Mouse (Mus musculus): ENCODE data around the gene Rpl10a.
A peak's percentile ranks its signal among the peaks of the same experiment; 100 is the strongest.
"Not testable (repeated sequence)": the region's sequence is repeated elsewhere in the genome, so short reads cannot be mapped to it uniquely, and the experiment has no call there.

Gene Rpl10a

GRCm38 (mm10) chr17:28331241-28332112 lies 3.2 kb downstream of the Rpl10a start:
- DNase-seq, result no peak

DNA sequence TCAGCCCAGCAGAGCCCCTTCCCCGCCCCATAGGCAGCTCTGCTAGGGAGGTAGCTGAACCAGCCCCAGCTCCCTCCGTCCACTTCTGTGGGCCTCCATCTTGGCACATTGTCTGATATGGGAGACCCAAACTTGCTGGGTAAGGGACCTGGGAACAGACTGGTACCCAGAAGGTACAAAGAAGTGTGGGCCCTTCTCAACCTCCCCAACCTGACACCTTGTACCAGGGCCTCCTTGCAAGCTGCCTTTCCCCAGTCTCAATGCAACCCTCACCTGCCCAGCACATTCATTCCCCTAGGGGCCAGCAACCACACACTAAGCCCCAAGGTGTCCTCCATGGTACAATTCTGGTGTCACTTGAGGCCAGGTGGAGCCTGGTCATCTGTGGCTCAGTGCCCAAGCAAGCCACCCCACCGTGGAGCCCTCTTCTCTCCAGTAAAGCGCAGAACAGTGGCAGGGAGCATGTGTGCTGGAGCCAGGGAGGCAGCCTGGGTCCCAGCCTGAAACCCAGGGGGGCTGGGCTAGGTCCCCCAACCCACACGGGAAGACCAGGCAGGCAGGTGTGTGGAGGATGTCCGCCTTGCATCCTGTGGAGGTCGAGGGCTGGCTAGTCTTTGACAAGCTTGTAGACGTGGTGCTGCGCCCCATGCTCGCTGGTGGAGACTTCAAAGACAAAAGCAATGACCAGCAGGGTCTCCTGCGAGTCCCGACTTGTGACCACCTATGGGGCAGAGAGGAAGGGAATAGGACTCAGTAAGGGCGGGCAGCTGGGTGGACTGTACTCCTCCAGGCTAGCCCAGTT lies 4.0 kb downstream of the Rpl10a start:
- DNase-seq, result no peak

GRCm38 (mm10) chr17:28332915-28333546 lies 4.8 kb downstream of the Rpl10a start:
- no peak for DNase-seq

- DNase-seq, result no peak
Observed at GRCm38 (mm10) chr17:28335267-28335666, 7.0 kb downstream of the Rpl10a start.

DNA sequence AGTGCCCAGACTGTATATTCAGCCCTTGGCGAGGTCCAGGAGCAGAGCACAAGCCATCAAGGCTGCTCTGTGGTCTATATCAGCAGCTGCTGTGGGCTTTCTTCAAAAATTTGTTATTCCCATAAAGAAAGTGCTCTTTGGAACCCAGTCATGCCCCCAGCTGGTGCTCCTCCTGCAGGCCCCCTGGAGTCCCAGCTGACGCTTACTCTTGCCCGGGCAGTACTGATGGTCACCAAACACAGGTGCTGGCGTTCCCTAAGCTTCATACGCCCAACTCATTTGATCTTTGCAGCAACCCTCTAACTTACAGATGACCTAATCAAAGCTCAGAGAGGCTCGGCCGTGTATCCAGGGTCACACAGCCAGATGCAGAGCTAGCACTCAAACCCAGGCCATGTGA lies 9.3 kb downstream of the Rpl10a start:
- no peak for DNase-seq

DNA sequence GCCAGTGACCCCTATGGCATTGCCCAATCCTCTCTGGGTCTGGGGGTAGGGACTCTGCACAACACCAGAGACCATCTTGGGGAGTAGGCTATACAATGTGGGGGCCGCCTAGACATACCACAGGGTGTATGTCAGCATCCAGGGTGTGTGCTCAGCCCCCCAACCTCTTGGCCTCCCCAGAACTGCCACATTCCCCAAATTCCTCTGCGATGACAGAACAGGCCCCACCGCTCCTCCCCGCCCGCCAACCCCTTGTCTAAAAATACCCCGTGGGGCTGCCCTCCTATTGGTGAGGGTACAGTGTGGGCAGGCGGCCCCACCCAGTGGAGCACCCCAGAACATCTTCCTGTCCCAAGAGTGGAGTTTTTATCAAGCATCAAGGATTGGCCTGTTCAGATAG lies 12.3 kb downstream of the Rpl10a start:
- DNase-seq, result no peak

DNA sequence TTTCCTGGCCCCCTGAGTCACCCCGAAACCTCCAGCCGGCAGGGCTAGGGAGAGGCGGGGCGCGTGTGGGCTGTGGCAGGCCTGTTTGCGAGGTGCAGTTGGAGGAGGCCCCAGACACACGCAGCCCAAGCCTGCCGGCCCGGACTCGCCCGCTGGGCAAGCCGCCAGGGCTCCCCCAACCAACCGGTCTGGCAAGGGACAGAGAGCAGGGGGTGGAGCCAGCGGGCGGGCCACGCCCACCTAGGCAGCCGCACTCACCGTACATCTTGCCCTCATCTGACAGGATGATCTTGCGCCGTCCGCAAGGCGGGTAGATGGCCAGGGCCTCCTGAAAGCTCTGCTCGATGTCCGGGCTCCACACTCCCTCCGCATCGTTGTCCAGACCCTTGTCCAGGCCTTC lies 12.8 kb downstream of the Rpl10a start:
- DNase-seq, result peak; percentile 32

- DNase-seq, result no peak
Observed at GRCm38 (mm10) chr17:28344050-28344607, 15.9 kb downstream of the Rpl10a start.

GRCm38 (mm10) chr17:28344670-28345069 lies 16.4 kb downstream of the Rpl10a start:
- no peak for DNase-seq

- no peak for DNase-seq
Observed at GRCm38 (mm10) chr17:28345271-28345721, 17.0 kb downstream of the Rpl10a start.

GRCm38 (mm10) chr17:28345882-28346281 lies 17.6 kb downstream of the Rpl10a start:
- no peak for DNase-seq

- DNase-seq, result no peak
Observed at GRCm38 (mm10) chr17:28347327-28347726, 19.1 kb downstream of the Rpl10a start.

GRCm38 (mm10) chr17:28348211-28348610 lies 19.9 kb downstream of the Rpl10a start:
- DNase-seq, result no peak

DNA sequence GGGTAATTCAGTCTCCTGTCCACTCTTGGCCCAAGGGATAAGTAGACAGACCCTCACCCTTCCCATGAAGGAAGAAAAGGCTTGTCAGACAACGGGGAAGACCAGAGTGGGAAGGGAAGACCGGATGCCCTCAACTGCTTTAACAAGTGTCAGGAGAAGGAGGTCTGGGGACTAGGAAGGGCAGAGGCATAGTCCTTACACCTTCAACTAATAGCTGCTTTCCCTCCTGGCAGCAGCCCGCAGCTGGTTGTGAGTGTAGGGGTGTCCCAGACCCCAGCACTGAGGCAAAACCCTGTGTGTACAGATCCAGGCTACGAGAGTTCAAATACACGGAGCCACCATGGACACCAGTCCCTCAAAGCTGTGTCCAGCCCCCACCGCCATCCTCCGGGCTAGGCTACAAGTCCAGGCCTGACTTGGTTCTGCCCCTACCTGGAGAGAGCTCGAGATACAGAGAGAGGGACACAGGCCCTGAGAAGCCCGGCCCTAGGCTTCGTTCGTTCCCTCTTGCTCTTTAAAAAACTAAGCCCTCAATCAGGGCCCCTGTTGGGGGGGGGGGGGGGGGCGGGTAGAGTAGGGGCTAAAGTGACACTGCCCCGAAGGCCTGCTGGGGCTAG lies 21.1 kb downstream of the Rpl10a start:
- no peak for DNase-seq

- DNase-seq, result no peak
Observed at GRCm38 (mm10) chr17:28349901-28350465, 21.7 kb downstream of the Rpl10a start.

DNA sequence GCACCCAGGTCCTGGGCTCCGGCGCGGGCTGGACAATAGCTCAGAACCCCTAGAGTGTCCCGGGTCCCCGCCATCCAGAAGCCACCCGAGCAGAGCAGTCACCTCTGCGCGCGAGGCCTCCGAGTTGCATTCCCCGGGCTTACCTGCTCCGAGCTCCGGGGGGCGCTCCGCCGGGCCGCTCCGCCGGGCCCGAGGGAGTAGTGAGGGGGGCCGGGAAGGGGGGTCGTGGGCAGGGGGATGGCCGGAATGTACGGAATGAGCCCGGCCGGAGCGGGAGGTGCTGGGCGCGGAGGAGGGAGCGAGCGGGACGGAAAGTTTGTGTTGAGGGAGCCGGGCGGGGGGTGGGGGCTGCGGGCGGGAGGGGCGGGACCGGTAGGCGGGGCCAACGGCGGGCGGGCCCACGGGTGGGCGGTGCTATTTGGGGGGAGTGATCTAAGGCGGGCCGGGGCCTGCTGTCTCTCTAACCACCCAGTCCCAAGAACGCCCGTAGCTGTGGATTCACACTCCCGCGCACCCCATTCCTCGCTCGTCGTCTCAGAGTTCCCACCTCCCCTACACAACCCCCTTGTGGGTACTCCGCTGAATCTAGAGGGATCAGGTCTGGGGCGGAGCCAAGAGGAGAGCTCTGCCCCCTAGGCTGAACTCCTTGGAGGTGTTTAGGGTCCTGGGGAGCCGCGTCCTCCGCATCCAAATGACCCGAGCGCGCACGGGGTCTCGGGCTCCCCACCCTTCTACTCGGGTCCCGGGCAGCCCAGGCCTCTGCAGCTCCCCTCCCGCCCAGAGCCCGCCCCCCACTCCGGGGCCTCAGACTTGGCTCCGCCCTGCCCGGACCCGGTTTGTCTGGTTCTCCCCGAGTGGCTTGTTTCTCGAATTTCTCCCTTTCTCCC lies 22.4 kb downstream of the Rpl10a start, which contains the start of gene Tead3:
Tead3 (minus strand) TSS at position 352 of the 887 bp plus-strand sequence.
- no peak for DNase-seq

DNA sequence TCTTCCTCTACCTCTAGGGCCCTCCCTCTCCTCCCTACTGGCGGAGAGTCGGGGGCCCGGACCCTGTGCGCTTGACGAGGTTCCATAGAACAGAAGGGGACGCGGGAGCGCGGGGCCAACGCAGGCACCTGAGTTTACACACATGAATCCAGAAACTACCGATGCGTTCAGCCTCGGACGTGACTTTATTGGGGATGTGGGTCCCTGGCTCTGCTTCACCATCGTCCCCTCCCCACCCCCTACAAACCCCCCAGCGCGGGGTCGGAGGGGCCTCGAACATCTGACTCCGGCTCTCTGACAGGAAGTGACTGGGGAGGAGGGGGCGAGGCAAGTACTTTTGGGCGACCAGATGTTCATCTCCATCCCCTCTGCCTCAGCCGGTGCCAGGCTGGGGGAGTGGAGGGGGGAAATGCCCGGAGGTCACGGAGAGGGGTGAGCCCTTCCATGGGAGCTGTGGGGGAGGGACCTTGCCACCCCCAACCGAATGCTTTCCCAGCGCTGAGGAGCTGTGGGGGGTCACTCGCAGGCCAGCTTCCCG lies 23.2 kb downstream of the Rpl10a start:
- no peak for DNase-seq

GRCm38 (mm10) chr17:28352018-28352417 lies 23.7 kb downstream of the Rpl10a start:
- no peak for DNase-seq

- DNase-seq, result no peak
Observed at GRCm38 (mm10) chr17:28355871-28356270, 27.6 kb downstream of the Rpl10a start.

DNA sequence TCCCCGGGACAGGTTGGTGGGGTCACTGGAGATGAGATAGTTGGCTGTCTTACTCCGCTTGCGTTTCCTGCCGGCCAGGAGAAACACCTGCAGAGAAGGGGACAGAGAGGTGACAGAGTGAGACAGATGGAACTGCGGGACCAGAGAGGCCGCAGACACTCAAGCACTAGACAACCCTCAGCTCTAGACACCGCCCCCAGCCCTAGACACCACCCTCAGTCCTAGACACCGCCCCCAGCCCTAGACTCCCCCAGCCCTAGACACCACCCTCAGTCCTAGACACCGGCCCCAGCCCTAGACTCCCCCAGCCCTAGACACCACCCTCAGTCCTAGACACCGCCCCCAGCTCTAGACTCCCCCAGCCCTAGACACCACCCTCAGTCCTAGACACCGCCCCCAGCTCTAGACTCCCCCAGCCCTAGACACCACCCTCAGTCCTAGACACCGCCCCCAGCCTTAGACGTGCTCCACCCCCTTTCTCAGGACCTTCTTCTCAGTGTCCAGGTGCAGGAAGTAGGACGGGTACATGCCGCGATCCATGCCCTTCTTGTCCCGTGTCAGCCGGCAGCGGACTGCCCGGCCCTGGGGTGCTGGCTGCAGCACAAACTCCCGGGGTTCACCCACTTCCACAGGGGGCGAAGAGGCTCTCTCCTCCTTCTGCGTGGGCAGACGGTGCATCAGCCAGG lies 30.4 kb downstream of the Rpl10a start:
- not testable (repeated sequence) for DNase-seq
